Mouse (Mus musculus) C3H10T1/2 (cell line): Measurements from ENCODE around the gene Foxo4. TPM values are rescaled to one million over a fixed set of nuclear protein-coding genes. Genes with fewer than 3 reads are reported as not detected.

Source experiments
- polyA plus RNA-seq, 2 experiments: library from polyadenylated mRNA; unstranded; fragments of >200 nt; fragmentation: generic; extraction: Trizol; gene quantifications; one replicate each; pipeline ENCODE4 v1.2.1; 2012; ENCODE audit warnings: missing spikeins in 2 of 2

Foxo4 gene
- polyA plus RNA-seq = 10 to 100 TPM in 1 of 2 experiments, 1 to 10 TPM in 1; 4.6 to 23.9 TPM

GRCm38 (mm10) chrX:101253952-101254729 is at the start of gene Foxo4:
Foxo4 (plus strand) TSS chrX:101254528.

DNA sequence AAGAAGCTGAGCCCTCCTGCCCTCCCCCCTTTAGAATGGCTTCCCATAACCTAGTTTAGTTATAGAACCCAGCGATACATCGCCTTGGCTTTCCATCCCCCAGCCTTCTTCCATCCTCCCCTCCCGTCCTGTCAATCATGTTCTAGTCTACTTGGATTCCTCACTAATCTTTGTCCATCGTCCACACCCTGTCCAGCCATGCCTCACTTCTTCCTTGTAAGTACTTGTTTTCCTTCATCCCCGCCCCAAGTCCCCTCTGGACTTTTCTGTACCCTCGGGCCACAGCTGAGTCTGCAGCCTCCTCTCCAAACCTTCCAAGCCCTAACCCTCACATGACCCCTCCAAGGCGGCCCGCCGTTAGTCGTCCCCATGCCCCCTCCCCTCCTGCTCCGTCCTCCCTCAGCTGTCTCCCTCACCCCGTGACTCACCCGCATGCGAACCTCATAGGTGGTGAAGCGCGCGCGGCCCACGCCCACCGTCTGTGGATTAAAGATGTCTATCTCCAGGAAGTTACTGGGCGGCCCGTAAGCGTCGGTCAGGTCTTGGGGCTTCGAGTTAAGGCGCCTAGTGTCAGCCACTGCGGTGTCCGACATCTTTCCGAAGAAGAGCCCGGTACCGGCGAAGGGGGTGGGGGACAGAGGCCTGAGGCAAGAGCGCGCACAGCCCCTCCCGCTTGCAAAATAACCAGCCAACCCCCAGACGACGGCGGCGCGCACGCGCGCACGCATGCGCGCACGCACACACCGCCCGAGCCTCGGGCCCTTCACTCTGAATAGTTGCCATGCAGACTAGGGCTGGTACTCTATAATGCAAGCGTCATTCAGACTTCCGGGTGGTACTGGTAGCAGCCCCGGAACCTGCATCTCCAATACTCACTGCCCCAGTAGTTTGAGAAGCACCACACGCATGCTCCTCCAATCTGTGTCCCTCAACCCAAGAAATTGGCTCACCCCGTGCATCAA is 32.2 kb upstream of the Foxo4 start, which contains the start of gene Snx12:
Gene Snx12, minus strand, starts transcription at position 730 of the 962 bp plus-strand sequence.

DNA sequence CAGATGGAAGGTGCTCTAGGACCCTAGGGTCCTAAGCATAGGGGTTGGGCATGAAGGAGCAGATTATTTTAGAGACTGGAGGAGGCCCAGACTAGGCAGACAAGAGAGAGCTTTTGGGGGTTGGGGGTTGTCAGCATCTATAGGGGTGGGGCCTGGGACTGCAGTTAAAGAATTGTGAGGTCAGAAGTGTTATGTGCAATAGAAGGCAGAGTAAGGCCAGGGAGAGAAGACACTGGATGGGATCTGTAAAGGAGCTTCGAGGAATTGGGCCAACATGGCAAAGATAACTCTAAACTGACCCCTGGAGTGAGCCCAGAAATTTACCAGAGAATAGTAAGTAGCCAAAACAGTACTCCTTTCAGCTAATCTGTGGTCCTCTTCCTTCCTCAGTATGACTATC is 9.6 kb downstream of the Foxo4 start, which contains the start of gene Gm614:
Gene Gm614, minus strand, starts transcription at position 101 of the 400 bp plus-strand sequence.

GRCm38 (mm10) chrX:101268025-101268754 is 13.9 kb downstream of the Foxo4 start, which contains the start of gene Il2rg:
Il2rg (minus strand) TSS chrX:101268255.

DNA sequence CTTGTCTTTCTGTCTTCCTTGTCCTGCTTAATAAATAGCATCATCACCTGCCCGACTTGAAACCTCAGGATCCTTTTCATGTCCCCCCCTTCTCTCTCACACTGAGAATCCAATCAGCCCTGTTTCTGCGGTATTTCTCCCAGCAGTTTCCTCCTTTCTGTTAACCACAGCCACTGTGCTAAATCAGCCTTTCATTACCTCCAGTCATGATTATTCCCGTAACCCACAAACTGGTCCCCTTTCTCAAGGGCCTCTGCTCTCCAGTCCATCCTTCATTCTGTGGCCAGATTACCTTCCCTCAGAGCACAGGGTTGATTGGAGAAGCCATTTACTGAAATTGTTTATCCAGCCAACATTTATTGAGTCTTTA is 14.4 kb downstream of the Foxo4 start, which contains the start of gene Gm20489:
Gene Gm20489, minus strand, starts transcription at position 269 of the 370 bp plus-strand sequence.

DNA sequence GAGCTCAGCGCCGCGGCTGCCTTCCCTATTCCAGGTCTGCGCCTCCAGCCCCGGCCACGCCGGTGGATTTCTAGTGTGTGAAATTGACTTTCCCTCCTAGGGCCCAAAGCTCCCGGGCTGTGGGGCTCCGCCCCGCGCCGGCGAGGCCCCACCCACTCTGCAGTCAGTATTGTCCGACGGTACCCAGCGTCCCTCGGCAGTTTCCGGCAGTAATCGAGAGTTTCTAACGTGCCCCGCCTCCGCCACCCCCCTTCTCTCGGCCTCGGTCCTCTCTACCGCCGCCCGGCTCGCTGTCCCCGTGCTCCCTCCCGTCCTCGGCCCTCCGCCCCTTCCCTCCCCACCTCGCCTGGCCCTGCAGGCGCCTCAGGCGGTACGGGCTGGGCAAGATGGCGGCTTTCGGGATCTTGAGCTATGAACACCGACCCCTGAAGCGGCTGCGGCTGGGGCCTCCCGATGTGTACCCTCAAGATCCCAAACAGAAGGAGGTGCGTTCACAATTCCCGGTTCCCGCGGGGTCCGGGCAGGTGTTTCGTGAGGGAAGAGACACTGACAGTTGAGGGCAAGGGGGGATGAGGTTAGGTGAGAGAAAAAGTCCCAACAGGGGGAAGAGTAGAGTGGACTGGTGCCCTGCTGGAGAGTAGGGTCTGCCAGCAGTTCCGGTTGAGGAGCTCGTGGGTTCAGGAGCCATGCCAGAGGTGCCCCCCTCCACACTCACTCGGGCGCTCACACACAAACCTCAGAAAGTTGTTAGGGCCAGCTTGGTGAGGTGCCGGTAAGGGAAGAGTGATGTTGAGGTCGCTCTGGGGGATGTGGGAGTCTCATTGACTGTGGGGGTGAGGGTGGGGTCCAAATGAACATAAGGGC is 19.8 kb downstream of the Foxo4 start, which contains the start of gene Med12:
Gene Med12, plus strand, starts transcription at position 156 of the 864 bp plus-strand sequence.

GRCm38 (mm10) chrX:101299055-101299454 is 44.7 kb downstream of the Foxo4 start, which contains the start of gene Nlgn3:
Nlgn3 (plus strand) TSS chrX:101299168.

Other genes starting within 250 kb of the Foxo4 start
- gene Tex11, start 194.9 kb upstream of the Foxo4 start, polyA plus RNA-seq = not detected
- gene Slc7a3, start 168.5 kb upstream of the Foxo4 start, polyA plus RNA-seq = under 1 TPM; 0.04 to 0.94 TPM
- 10 to 100 TPM; 41.5 to 57.5 TPM for gene Snx12, start 32.0 kb upstream of the Foxo4 start, polyA plus RNA-seq
- not detected for gene Gm614, start 9.5 kb downstream of the Foxo4 start, polyA plus RNA-seq
- gene Il2rg, start 13.7 kb downstream of the Foxo4 start, polyA plus RNA-seq = 1 to 10 TPM in 1 of 2 experiments, under 1 TPM in 1; 0.96 to 2.8 TPM
- not detected for gene Gm20489, start 14.5 kb downstream of the Foxo4 start, polyA plus RNA-seq
- gene Med12, start 19.5 kb downstream of the Foxo4 start, polyA plus RNA-seq = 10 to 100 TPM; 16.8 to 66.3 TPM
- gene Nlgn3, start 44.6 kb downstream of the Foxo4 start, polyA plus RNA-seq = under 1 TPM in 1 of 2 experiments, not detected in 1; 0.05 TPM
- gene Gjb1, start 121.8 kb downstream of the Foxo4 start, polyA plus RNA-seq = under 1 TPM in 1 of 2 experiments, not detected in 1; 0.02 TPM
- 10 to 100 TPM; 12.2 to 34.8 TPM for gene Zmym3, start 166.3 kb downstream of the Foxo4 start, polyA plus RNA-seq
- gene Nono, start 174.8 kb downstream of the Foxo4 start, polyA plus RNA-seq = 100 to 1,000 TPM in 1 of 2 experiments, 10 to 100 TPM in 1; 92.3 to 248 TPM
- gene Itgb1bp2, start 194.6 kb downstream of the Foxo4 start, polyA plus RNA-seq = under 1 TPM in 1 of 2 experiments, not detected in 1; 0.37 TPM